Mouse (Mus musculus) limb, embryonic 14.5 days (tissue): ENCODE measurements around the gene Txk. TPM values are rescaled to one million over a fixed set of nuclear protein-coding genes. Genes with fewer than 3 reads are reported as not detected.

Source experiments
- ATAC-seq: fragments of 200-750 bp; cut with Nextera tagmentation; 2 replicates; pipeline ENCODE4 v1.8.0; 2017; ENCODE audit warnings: low read depth, moderate number of reproducible peaks, moderate TSS enrichment; ENCODE audit not compliant: low FRiP score
- DNase-seq: peaks from one replicate; pipeline ENCODE4 v3.0.0-alpha.2; 2015; ENCODE audit warnings: low spot score
- H3K27ac ChIP-seq: fragments of 300-500 bp; sonication (generic); replicated peaks from 2 replicates; pipeline ENCODE4 v1.5.1; 2014; ENCODE audit warnings: low read depth, mild to moderate bottlenecking, low read length, moderate library complexity, mixed read lengths
- H3K27me3 ChIP-seq: fragments of 300-500 bp; sonication (generic); 2 replicates; pipeline ENCODE4 v1.6.1; 2014; ENCODE audit warnings: low read length, mixed read lengths; ENCODE audit not compliant: control insufficient read depth, insufficient read depth
- H3K36me3 ChIP-seq: fragments of 300-500 bp; sonication (generic); 2 replicates; pipeline ENCODE4 v1.6.1; 2014; ENCODE audit warnings: mild to moderate bottlenecking, low read length, moderate library complexity, mixed read lengths; ENCODE audit not compliant: control insufficient read depth, insufficient read depth
- H3K4me1 ChIP-seq: fragments of 300-500 bp; sonication (generic); 2 replicates; pipeline ENCODE4 v1.6.1; 2014; ENCODE audit warnings: antibody characterized with exemption, low read length, mixed read lengths; ENCODE audit not compliant: control insufficient read depth, insufficient read depth
- H3K4me2 ChIP-seq: fragments of 300-500 bp; sonication (generic); replicated peaks from 2 replicates; pipeline ENCODE4 v1.6.1; 2014; ENCODE audit warnings: low read depth, mild to moderate bottlenecking, low read length, moderate library complexity; ENCODE audit not compliant: severe bottlenecking
- H3K4me3 ChIP-seq: fragments of 300-500 bp; sonication (generic); replicated peaks from 2 replicates; pipeline ENCODE4 v1.5.1; 2014; ENCODE audit warnings: low read length
- H3K9ac ChIP-seq: fragments of 300-500 bp; sonication (generic); 2 replicates; pipeline ENCODE4 v1.6.1; 2014; ENCODE audit warnings: mild to moderate bottlenecking, low read depth, low read length, moderate library complexity; ENCODE audit not compliant: severe bottlenecking
- H3K9me3 ChIP-seq: fragments of 300-500 bp; sonication (generic); 2 replicates; pipeline ENCODE4 v1.6.1; 2016; ENCODE audit warnings: low read length; ENCODE audit not compliant: control insufficient read depth
- POLR2A ChIP-seq: fragments of 200-500 bp; IDR thresholded peaks from 2 replicates; pipeline ENCODE4 v1.8.0; 2012; ENCODE audit warnings: inconsistent platforms, mild to moderate bottlenecking, moderate library complexity, borderline replicate concordance; ENCODE audit not compliant: insufficient read depth, insufficient read length; ENCODE audit errors: extremely low read depth
- WGBS: fragments of 180-500 bp; shearing (Covaris S2); extraction: QIAGEN DNeasy Blood & Tissue Kit; methylation state at CpG from one replicate; pipeline ENCODE4 v1.1.7; 2014; 5-methylcytosine and 5-hydroxymethylcytosine counted together
- polyA plus RNA-seq, 2 experiments: library from polyadenylated mRNA; depleted of rRNA in 1 of 2; stranded (reverse) in 1 of 2; unstranded in 1 of 2; fragments of >200 nt; fragmentation: Nextera tagmentation in 1 of 2; extraction: Ambion mirVana in 1 of 2; gene quantifications; 2 replicates each; pipeline versions ENCODE4 v1.2.1 to v1.2.3; 2012 to 2014

Txk gene
- polyA plus RNA-seq, 2 experiments: 0.13 to 0.17 TPM

GRCm38 (mm10) chr5:72751056-72751758 is 1.4 kb downstream of the Txk start:
- no peak for ATAC-seq
- H3K9me3 ChIP-seq: no peaks in the 10 kb centered on the region
- H3K4me3 ChIP-seq: no peak overlapping the region
- H3K4me2 ChIP-seq: no peak overlapping the region
- no peaks in the 10 kb centered on the region for H3K4me1 ChIP-seq
- no peaks in the 10 kb centered on the region for H3K36me3 ChIP-seq
- 82% methylated on average over 7 of the region's 7 CpGs for WGBS
- H3K27ac ChIP-seq: no peak overlapping the region
- H3K27me3 ChIP-seq: no peaks in the 10 kb centered on the region
- TF ChIP-seq POLR2A: no peak
- no peak overlapping the region for H3K9ac ChIP-seq
- no peak for DNase-seq

DNA sequence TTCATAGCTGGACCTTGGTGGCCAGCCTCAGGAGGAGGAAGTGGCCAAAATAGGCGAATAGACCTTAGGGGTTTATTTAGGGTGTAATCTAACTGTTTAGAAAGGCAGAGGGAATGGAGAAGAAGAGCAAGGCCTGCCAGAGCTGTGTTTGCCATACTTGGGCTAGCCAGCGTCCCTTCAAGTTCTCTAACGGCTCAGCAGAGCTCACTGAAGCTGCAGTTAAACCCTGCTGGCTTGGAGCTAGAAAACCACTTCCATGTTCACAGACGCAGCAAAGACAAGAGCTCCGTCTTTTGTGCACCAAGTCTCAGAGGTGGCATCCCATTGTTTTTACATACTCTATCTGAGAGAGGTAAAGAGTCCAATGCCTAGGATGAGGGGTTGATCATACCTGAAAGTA is 2.4 kb downstream of the Txk start:
- no peak for DNase-seq
- WGBS: 71% methylated on average over 5 of the region's 5 CpGs
- Histone ChIP-seq H3K36me3 (no peaks in the 10 kb centered on the region), H3K4me2 (no peak overlapping the region), H3K4me3 (no peak overlapping the region), H3K9me3 (no peaks in the 10 kb centered on the region), H3K4me1 (no peaks in the 10 kb centered on the region), H3K27me3 (no peaks in the 10 kb centered on the region), H3K9ac (no peak overlapping the region), H3K27ac (no peak overlapping the region)
- no peak for ATAC-seq
- TF ChIP-seq POLR2A: no peak

GRCm38 (mm10) chr5:72748659-72749265 is 3.8 kb downstream of the Txk start:
- no peaks in the 10 kb centered on the region for H3K36me3 ChIP-seq
- ATAC-seq (no peak), DNase-seq (no peak)
- no peak overlapping the region for H3K4me2 ChIP-seq
- TF ChIP-seq POLR2A: no peak
- H3K9me3 ChIP-seq: no peaks in the 10 kb centered on the region
- no peak overlapping the region for H3K4me3 ChIP-seq
- H3K27ac ChIP-seq: no peak overlapping the region
- no peaks in the 10 kb centered on the region for H3K27me3 ChIP-seq
- WGBS: 76% methylated on average over 7 of the region's 7 CpGs
- H3K4me1 ChIP-seq: no peaks in the 10 kb centered on the region
- H3K9ac ChIP-seq: no peak overlapping the region

GRCm38 (mm10) chr5:72747384-72747783 is 5.2 kb downstream of the Txk start:
- no peak for TF ChIP-seq POLR2A
- Histone ChIP-seq H3K4me1 (no peaks in the 10 kb centered on the region), H3K27ac (no peak overlapping the region), H3K36me3 (no peaks in the 10 kb centered on the region), H3K9ac (no peak overlapping the region), H3K27me3 (no peaks in the 10 kb centered on the region), H3K4me3 (no peak overlapping the region), H3K4me2 (no peak overlapping the region), H3K9me3 (no peaks in the 10 kb centered on the region)
- DNase-seq (no peak), ATAC-seq (no peak)
- 57% methylated on average over 4 of the region's 4 CpGs for WGBS

DNA sequence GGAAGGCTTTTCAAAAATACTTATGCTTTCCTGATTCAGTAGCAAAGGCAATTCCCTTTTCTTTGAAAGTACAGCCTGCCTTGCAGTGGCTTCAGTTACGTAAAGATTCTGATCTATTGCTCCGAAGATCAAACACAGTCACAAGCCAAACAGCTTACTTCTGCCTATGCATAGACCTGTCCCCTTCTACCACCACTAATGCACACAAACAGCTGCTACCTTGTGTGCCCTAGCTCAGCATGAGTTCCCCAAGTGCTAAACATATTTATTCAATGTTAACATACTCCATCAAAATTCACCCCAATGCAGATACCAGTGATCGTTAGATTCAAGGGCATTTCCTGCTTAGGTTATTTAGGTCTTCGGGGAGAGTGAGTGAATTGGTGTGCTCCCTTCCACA is 6.1 kb downstream of the Txk start:
- Histone ChIP-seq H3K4me2 (no peak overlapping the region), H3K9ac (no peak overlapping the region), H3K4me3 (no peak overlapping the region), H3K36me3 (no peaks in the 10 kb centered on the region), H3K9me3 (no peaks in the 10 kb centered on the region), H3K27me3 (no peaks in the 10 kb centered on the region), H3K4me1 (no peaks in the 10 kb centered on the region), H3K27ac (no peak overlapping the region)
- WGBS: 65% methylated on average over 4 of the region's 4 CpGs
- ATAC-seq (no peak), DNase-seq (no peak)
- no peak for TF ChIP-seq POLR2A
